Mouse (Mus musculus) intestine, embryonic 14.5 days (tissue): ENCODE data around the gene Prdm16. TPM values are rescaled to one million over a fixed set of nuclear protein-coding genes. Genes with fewer than 3 reads are reported as not detected.
A peak's percentile ranks its signal among the peaks of the same experiment; 100 is the strongest.

Experiments
- ATAC-seq: fragments of 200-750 bp; cut with Nextera tagmentation; replicated peaks from 2 replicates; pipeline ENCODE4 v1.8.0; 2017; ENCODE audit warnings: low read depth, moderate number of reproducible peaks, moderate TSS enrichment, moderate library complexity; ENCODE audit not compliant: low FRiP score, low TSS enrichment
- DNase-seq: peaks from one replicate; pipeline ENCODE4 v3.0.0-alpha.2; 2018; ENCODE audit warnings: low spot score
- H3K27ac ChIP-seq: fragments of 300-500 bp; sonication (generic); 2 replicates; pipeline ENCODE4 v1.5.1; 2014; ENCODE audit warnings: low read depth, mild to moderate bottlenecking, control low read depth
- H3K27me3 ChIP-seq: fragments of 300-500 bp; sonication (generic); replicated peaks from 2 replicates; pipeline ENCODE4 v1.6.1; 2014; ENCODE audit warnings: low read length, control low read depth; ENCODE audit not compliant: control insufficient read depth, insufficient read depth
- H3K36me3 ChIP-seq: fragments of 300-500 bp; sonication (generic); 2 replicates; pipeline ENCODE4 v1.6.1; 2014; ENCODE audit warnings: low read length, control low read depth; ENCODE audit not compliant: control insufficient read depth, insufficient read depth
- H3K4me1 ChIP-seq: fragments of 300-500 bp; sonication (generic); replicated peaks from 2 replicates; pipeline ENCODE4 v1.6.1; 2014; ENCODE audit warnings: low read length, control low read depth, mixed read lengths; ENCODE audit not compliant: control insufficient read depth, insufficient read depth
- H3K4me2 ChIP-seq: fragments of 300-500 bp; sonication (generic); 2 replicates; pipeline ENCODE4 v1.6.1; 2014; ENCODE audit warnings: low read length
- H3K4me3 ChIP-seq: fragments of 300-500 bp; sonication (generic); 2 replicates; pipeline ENCODE4 v1.5.1; 2014; ENCODE audit warnings: low read depth, low read length, control low read depth, mixed read lengths
- H3K9ac ChIP-seq: fragments of 300-500 bp; sonication (generic); 2 replicates; pipeline ENCODE4 v1.6.1; 2014; ENCODE audit warnings: mild to moderate bottlenecking, low read length
- H3K9me3 ChIP-seq: fragments of 300-500 bp; sonication (generic); 2 replicates; pipeline ENCODE4 v1.6.1; 2016; ENCODE audit warnings: low read length, control low read depth; ENCODE audit not compliant: control insufficient read depth
- WGBS: fragments of 180-500 bp; shearing (Covaris S2); extraction: QIAGEN DNeasy Blood & Tissue Kit; methylation state at CpG from one replicate; pipeline ENCODE4 v1.1.7; 2014; 5-methylcytosine and 5-hydroxymethylcytosine counted together
- polyA plus RNA-seq: library from polyadenylated mRNA; unstranded; fragments of >200 nt; fragmentation: Nextera tagmentation; extraction: Ambion mirVana; gene quantifications from 2 replicates; pipeline ENCODE4 v1.2.1, GENCODE M21; 2014

The Prdm16 gene
- polyA plus RNA-seq, 1 experiment from 2014 or later: 19.7 TPM

DNA sequence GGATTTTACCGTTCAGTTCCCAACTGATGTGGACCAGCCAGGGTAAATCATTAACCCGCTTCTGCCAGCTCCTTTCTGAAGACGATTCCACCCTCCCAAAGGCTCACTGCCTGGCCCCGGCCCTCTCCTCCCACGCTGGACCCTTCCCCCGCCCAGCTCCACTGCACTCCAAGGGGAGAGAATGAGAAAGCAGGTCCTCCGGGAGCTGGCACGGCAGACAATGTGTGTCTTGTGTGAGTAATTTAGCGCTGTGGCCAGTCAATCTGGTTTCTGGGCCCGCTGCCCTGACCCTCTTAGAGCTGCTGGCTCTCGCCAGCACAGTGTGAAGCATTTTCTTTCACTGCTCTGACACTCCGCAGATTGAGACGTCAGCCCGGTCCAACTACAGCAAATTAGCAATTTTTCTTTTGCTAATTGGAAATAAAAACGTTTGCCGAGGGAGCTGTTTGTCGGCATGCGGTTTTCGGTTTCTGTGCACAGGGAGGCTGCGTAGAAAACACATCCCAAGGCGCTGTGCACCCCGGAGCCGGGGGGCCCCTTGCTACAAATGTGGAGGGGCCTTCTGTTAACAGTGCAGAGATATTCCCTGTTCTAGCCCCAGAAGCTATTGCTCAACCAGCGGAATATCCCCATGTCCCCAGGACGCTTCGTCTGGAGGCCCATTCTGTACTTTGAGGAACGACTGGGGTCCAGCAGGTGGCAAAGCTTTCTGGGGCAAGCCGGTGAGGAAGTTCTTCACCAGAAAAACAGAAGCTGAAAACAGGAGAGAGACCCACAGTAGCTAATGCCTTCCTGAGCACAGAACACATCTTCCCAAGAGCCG, 136.8 kb downstream of the Prdm16 start:
- H3K9ac ChIP-seq: no peak overlapping the region
- peaks cover 48% of the 10 kb centered on the region for H3K4me1 ChIP-seq
- H3K36me3 ChIP-seq: no peaks in the 10 kb centered on the region
- no peak overlapping the region for H3K4me3 ChIP-seq
- no peaks in the 10 kb centered on the region for H3K9me3 ChIP-seq
- H3K4me2 ChIP-seq: peak overlapping the region; percentile 25
- H3K27ac ChIP-seq: peak overlapping the region; percentile 60
- ATAC-seq (peak; percentile 64; the same call in 1 of the 2 replicates), DNase-seq (peak; percentile 77)
- 35% methylated on average over 29 of the region's 29 CpGs for WGBS
- H3K27me3 ChIP-seq: 0 out of 2 replicates have a peak, but pooled peaks cover 3% of the 10 kb centered on the region

DNA sequence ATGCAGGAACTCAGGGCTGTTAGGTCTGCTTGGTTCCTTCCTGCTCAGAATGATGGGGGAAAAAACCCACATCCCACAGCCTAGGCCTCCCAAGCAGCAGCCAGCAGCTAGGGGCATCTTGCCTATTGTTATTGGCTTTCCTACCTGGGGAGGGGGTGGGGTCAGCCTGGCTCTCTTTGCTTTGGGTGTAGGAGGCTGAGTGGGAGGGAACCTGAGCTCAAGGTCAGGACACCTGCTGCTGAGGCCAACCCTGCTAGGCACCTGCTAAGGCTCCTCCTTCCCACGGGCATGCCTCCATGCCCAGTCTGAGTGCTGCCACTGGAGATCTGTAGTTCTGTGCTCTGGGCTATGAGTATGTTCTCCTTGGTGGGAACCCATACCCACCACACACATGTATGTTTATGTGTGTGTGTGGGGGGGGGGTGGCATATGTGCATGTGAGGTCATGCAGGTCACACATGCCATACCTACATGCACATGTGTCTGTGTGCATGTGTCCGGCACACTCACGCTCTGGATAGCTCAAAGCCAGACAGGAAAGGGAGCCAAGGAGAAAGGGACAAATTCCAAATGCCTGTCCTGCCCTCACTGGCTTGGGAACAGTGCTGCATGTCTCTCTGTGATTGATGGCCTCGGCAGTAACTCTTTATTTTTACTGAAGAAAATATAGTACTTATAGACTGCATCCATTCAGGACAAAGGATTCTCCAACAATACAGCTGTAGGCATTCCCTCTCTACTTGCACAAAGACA, 139.1 kb downstream of the Prdm16 start:
- DNase-seq (no peak), ATAC-seq (peak; percentile 40; the same call in 1 of the 2 replicates)
- H3K4me1 ChIP-seq: peaks cover 48% of the 10 kb centered on the region
- 68% methylated on average over 4 of the region's 4 CpGs for WGBS
- no peak overlapping the region for H3K4me3 ChIP-seq
- H3K36me3 ChIP-seq: no peaks in the 10 kb centered on the region
- H3K27me3 ChIP-seq: no peaks in the 10 kb centered on the region
- H3K27ac ChIP-seq: peak overlapping the region; percentile 24; the same call in 1 of the 2 replicates
- H3K4me2 ChIP-seq: no peak overlapping the region
- no peak overlapping the region for H3K9ac ChIP-seq
- no peaks in the 10 kb centered on the region for H3K9me3 ChIP-seq

DNA sequence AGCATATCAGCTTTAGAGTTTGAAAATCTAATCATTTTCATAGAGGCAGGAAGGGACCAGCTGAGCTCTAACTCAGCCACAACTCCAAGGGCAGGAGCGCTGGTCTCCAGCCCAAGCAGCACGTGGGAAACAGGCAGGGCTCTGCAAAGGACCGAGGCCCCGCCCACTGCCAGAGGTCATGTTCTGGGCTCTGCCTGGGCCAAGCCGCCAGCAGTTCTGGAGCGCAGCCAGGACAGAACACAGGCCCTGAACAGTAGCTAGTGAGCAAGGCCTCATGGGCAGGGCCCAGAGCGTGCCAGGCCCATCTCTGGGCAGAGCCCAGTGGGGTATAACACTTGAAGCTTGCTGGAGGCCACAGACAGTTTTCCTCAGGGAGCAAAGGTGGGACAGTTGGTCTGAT, 139.7 kb downstream of the Prdm16 start:
- Histone ChIP-seq H3K9me3 (no peaks in the 10 kb centered on the region), H3K27me3 (no peaks in the 10 kb centered on the region), H3K4me3 (no peak overlapping the region), H3K4me2 (no peak overlapping the region), H3K9ac (no peak overlapping the region), H3K4me1 (peaks cover 46% of the 10 kb centered on the region), H3K36me3 (no peaks in the 10 kb centered on the region), H3K27ac (peak overlapping the region; percentile 24; the same call in 1 of the 2 replicates)
- ATAC-seq (peak; percentile 64), DNase-seq (peak; percentile 80)
- WGBS: 8% methylated on average over 7 of the region's 7 CpGs

DNA sequence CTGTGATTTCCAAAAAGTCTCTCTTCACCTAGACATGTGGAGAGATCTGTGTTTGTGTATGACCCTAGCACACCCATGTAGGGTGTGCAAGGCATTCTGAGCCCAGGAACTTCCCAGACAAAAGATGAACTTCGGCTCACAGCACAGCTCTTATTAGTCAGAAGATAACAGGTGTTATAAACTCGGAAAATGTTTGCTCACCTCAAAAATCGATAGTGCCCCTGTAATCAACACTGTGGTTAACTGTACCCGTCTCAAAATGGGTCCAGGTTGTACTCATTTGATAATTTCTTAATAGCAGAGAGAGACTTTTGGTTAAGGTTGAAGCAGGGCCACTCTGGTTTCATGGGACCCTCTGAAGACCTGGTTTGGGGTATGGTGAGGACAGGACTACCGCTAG, 140.2 kb downstream of the Prdm16 start:
- no peak overlapping the region for H3K9ac ChIP-seq
- no peak overlapping the region for H3K4me2 ChIP-seq
- H3K4me3 ChIP-seq: no peak overlapping the region
- H3K9me3 ChIP-seq: no peaks in the 10 kb centered on the region
- WGBS: 69% methylated on average over 5 of the region's 5 CpGs
- peak overlapping the region; percentile 24; the same call in 1 of the 2 replicates for H3K27ac ChIP-seq
- no peaks in the 10 kb centered on the region for H3K27me3 ChIP-seq
- H3K4me1 ChIP-seq: peaks cover 42% of the 10 kb centered on the region
- H3K36me3 ChIP-seq: no peaks in the 10 kb centered on the region
- ATAC-seq: peak; percentile 48; the same call in 1 of the 2 replicates
- no peak for DNase-seq

DNA sequence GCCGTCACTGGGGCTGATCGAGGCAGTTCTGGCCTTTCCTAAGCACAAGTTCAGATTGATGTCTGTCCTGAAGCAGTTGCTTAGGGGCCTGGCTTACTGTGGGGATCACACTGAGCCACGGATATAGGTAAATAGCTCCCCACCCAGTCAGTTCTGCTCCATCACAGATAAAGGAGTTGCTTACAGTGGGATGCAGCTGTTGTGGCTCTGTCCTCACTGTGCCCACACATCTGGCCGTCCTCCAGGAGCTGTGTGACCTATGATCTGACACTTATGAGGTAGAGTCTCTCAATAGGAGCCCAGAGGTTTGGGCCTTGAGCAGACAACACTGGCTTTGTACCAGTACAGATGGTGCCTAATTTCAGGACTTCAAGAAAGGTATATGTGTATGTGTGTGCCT, 142.7 kb downstream of the Prdm16 start:
- no peaks in the 10 kb centered on the region for H3K36me3 ChIP-seq
- H3K9ac ChIP-seq: no peak overlapping the region
- no peak for ATAC-seq
- H3K27me3 ChIP-seq: no peaks in the 10 kb centered on the region
- 39% methylated on average over 4 of the region's 4 CpGs for WGBS
- DNase-seq: no peak
- H3K4me1 ChIP-seq: peaks cover 26% of the 10 kb centered on the region
- no peaks in the 10 kb centered on the region for H3K9me3 ChIP-seq
- H3K4me3 ChIP-seq: no peak overlapping the region
- no peak overlapping the region for H3K4me2 ChIP-seq
- no peak overlapping the region for H3K27ac ChIP-seq

DNA sequence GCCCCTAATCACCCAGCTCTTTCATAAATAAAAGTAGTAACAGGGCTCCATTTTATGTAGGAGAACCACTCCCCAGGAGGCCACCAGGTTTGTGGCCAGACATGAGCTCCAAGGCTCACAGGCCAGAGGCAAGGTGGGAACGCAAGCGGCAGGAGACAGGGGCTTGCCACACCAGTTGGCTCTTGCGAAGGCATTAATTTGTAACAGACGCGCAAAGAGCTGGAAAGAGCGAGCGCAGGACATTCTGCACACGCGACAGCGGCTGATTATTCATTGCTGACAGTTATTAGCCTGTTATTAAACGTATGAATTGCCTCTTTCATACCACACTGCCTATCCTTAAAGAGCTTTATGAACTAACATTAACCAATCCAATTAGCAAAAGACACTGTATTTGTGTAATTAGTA, 144.0 kb downstream of the Prdm16 start:
- H3K36me3 ChIP-seq: no peaks in the 10 kb centered on the region
- no peak overlapping the region for H3K4me2 ChIP-seq
- no peak overlapping the region for H3K4me3 ChIP-seq
- H3K27ac ChIP-seq: no peak overlapping the region
- ATAC-seq: no peak
- no peaks in the 10 kb centered on the region for H3K9me3 ChIP-seq
- H3K4me1 ChIP-seq: peaks cover 19% of the 10 kb centered on the region
- no peak for DNase-seq
- no peaks in the 10 kb centered on the region for H3K27me3 ChIP-seq
- 57% methylated on average over 11 of the region's 11 CpGs for WGBS
- no peak overlapping the region for H3K9ac ChIP-seq

DNA sequence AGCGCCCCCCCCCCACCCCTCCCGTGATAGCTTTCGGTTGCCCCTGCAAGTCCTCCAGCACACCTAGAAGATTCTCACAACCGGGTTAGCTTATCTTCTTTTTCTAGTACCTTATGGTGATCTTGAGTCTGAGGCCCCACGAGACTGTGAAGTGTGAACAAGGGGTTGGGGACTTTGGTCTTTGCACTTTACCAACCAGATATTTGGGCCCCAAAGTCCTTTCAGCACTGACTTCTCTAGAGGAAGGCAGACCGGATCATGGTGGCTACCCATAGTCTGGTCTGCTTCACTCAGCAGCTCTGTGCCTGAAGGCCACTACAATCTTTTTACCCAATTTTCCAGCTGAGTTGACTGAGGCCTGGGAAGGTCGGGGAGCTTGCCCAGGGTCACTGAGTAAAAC, 144.4 kb downstream of the Prdm16 start:
- Histone ChIP-seq H3K27me3 (no peaks in the 10 kb centered on the region), H3K4me2 (no peak overlapping the region), H3K4me1 (peaks cover 15% of the 10 kb centered on the region), H3K27ac (no peak overlapping the region), H3K9me3 (no peaks in the 10 kb centered on the region), H3K4me3 (no peak overlapping the region), H3K9ac (no peak overlapping the region), H3K36me3 (no peaks in the 10 kb centered on the region)
- DNase-seq (no peak), ATAC-seq (no peak)
- WGBS: 70% methylated on average over 7 of the region's 7 CpGs

DNA sequence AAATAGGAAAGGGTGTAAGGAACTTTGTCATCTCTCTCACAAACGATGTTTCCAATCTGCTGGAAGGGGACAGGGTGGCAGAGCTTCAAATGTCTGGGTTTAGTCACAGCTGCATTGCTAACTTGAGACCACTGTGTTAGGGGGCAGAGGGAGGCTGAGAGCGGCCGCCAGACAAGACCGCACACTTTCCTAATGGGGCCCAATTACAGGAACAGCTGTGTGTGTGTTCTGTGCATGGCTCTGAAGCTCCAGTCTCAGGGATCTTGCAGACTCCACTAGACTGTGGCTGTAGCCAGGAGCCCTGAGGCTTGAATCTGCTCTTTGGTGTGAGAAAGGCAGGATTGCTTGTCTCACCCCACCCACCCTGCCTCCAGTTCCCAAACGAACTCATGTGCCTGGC, 148.6 kb downstream of the Prdm16 start:
- WGBS: 29% methylated on average over 5 of the region's 5 CpGs
- H3K27ac ChIP-seq: no peak overlapping the region
- no peak overlapping the region for H3K4me2 ChIP-seq
- DNase-seq (no peak), ATAC-seq (no peak)
- H3K9ac ChIP-seq: no peak overlapping the region
- H3K27me3 ChIP-seq: no peaks in the 10 kb centered on the region
- H3K4me3 ChIP-seq: no peak overlapping the region
- H3K4me1 ChIP-seq: peaks cover 6% of the 10 kb centered on the region; the same call in 1 of the 2 replicates
- H3K9me3 ChIP-seq: no peaks in the 10 kb centered on the region
- H3K36me3 ChIP-seq: no peaks in the 10 kb centered on the region
